Mouse (Mus musculus) adrenal gland, postnatal 25 days (tissue): ENCODE data around the gene Plac9b. TPM values are rescaled to one million over a fixed set of nuclear protein-coding genes. Genes with fewer than 3 reads are reported as not detected.

Experiments
- total RNA-seq: library from RNA; stranded (reverse); gene quantifications from 2 replicates; pipeline ENCODE4 v1.2.3, GENCODE M21; 2021

Gene Plac9b
- total RNA-seq, 1 experiment from 2014 or later = 31.2 TPM

Other genes starting within 250 kb of the Plac9b start
- not detected in 2 replicates for gene Cphx1, start 244.2 kb downstream of the Plac9b start, total RNA-seq
- 0.15 and 0.81 TPM in 2 replicates for gene Duxbl1, start 203.9 kb downstream of the Plac9b start, total RNA-seq
- 6.6 and 6.7 TPM in 2 replicates for gene Gm9780, start 139.8 kb downstream of the Plac9b start, total RNA-seq
- 3.7 and 21.0 TPM in 2 replicates for gene Tmem254c, start 115.1 kb downstream of the Plac9b start, total RNA-seq
- not detected in 2 replicates for gene Cphx2, start 101.0 kb downstream of the Plac9b start, total RNA-seq
- gene Cphx3, start 100.2 kb downstream of the Plac9b start, total RNA-seq = not detected in 2 replicates
- not detected in 2 replicates for gene Duxbl2, start 64.1 kb downstream of the Plac9b start, total RNA-seq
- gene Tmem254b, start 24.6 kb upstream of the Plac9b start, total RNA-seq = 11.4 and 22.6 TPM in 2 replicates
- gene Duxbl3, start 75.5 kb upstream of the Plac9b start, total RNA-seq = 1.1 TPM in 1 of 2 replicates, not detected in the other